Mouse (Mus musculus): ENCODE results near the gene Smpx. TPM values are rescaled to one million over a fixed set of nuclear protein-coding genes. Genes with fewer than 3 reads are reported as not detected.

Smpx gene
- polyA plus RNA-seq, 2 experiments from 2014 or later, result not detected

Other genes with a start within 250 kb of the Smpx start
- gene Sms, start 206.6 kb upstream of the Smpx start, polyA plus RNA-seq (2017; shearing (Covaris generic)), result 10 to 100 TPM; 60.4 to 70.0 TPM
- 1 to 10 TPM; 4.3 to 4.7 TPM for gene Yy2, start 129.9 kb upstream of the Smpx start, polyA plus RNA-seq (2017; shearing (Covaris generic))
- gene Mbtps2, start 100.2 kb upstream of the Smpx start, polyA plus RNA-seq (2017; shearing (Covaris generic)), result 10 to 100 TPM; 14.5 to 15.1 TPM
- not detected for gene Klhl34, start 119.5 kb downstream of the Smpx start, polyA plus RNA-seq (2017; shearing (Covaris generic))

Measured in activated CD4-positive, CD25-positive, alpha-beta regulatory T cell, adult 4 months (primary cell).